Mouse (Mus musculus) kidney, embryonic 15.5 days (tissue): Measurements from ENCODE around the gene Ccdc162. TPM values are rescaled to one million over a fixed set of nuclear protein-coding genes. Genes with fewer than 3 reads are reported as not detected.

Experiments
- ATAC-seq: fragments of 200-750 bp; cut with Nextera tagmentation; replicated peaks from 2 replicates; pipeline ENCODE4 v1.8.0; 2017; ENCODE audit warnings: moderate TSS enrichment; ENCODE audit not compliant: low FRiP score
- H3K27ac ChIP-seq: fragments of 300-500 bp; sonication (generic); 2 replicates; pipeline ENCODE4 v1.5.1; 2015; ENCODE audit warnings: mild to moderate bottlenecking, inconsistent platforms
- H3K27me3 ChIP-seq: fragments of 300-500 bp; sonication (generic); 2 replicates; pipeline ENCODE4 v1.6.1; 2015; ENCODE audit warnings: inconsistent platforms
- H3K36me3 ChIP-seq: fragments of 300-500 bp; sonication (generic); 2 replicates; pipeline ENCODE4 v1.6.1; 2015; ENCODE audit warnings: inconsistent platforms
- H3K4me1 ChIP-seq: fragments of 300-500 bp; sonication (generic); 2 replicates; pipeline ENCODE4 v1.6.1; 2015; ENCODE audit warnings: inconsistent platforms
- H3K4me2 ChIP-seq: fragments of 300-500 bp; sonication (generic); 2 replicates; pipeline ENCODE4 v1.6.1; 2015; ENCODE audit warnings: moderate library complexity, mild to moderate bottlenecking, inconsistent platforms
- H3K4me3 ChIP-seq: fragments of 300-500 bp; sonication (generic); replicated peaks from 2 replicates; pipeline ENCODE4 v1.5.1; 2015; ENCODE audit warnings: mild to moderate bottlenecking, inconsistent platforms
- H3K9ac ChIP-seq: fragments of 300-500 bp; sonication (generic); 2 replicates; pipeline ENCODE4 v1.6.1; 2015; ENCODE audit warnings: mild to moderate bottlenecking, inconsistent platforms
- H3K9me3 ChIP-seq: fragments of 300-500 bp; sonication (generic); replicated peaks from 2 replicates; pipeline ENCODE4 v1.6.1; 2016; ENCODE audit warnings: inconsistent platforms
- WGBS: fragments of 180-500 bp; shearing (Covaris S2); methylation state at CpG from one replicate; pipeline ENCODE4 v1.1.7; 2015; ENCODE audit warnings: mixed read lengths; 5-methylcytosine and 5-hydroxymethylcytosine counted together
- microRNA-seq: library from miRNA; unstranded; fragments of <30 nt; microRNA quantifications from one replicate; pipeline ENCODE4, GENCODE M21; 2016
- polyA plus RNA-seq: library from polyadenylated mRNA; unstranded; fragments of >200 nt; fragmentation: Nextera tagmentation; extraction: Ambion mirVana; gene quantifications from 2 replicates; pipeline ENCODE4 v1.2.1, GENCODE M21; 2015

The Ccdc162 gene
- polyA plus RNA-seq, 1 experiment from 2014 or later: 0.47 TPM

DNA sequence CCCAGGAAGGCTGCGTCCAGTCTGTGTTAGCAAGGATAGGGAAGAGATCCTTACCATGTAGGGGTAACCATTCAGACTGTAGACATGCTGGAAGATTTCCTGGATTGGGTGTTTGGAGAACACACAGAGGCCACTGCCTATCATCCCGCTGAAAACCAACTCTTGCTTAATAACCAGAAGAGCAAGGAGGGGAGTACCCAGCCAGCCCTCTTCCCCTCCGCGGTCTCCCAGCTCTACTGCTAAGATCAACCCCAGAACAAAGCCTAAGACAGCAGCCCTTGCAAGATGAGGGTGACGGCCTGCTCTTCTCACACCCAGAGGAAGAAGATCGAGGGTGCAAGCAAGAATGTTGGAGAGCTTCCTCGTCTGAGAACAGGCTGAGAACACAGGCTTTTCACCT is 227.6 kb downstream of the Ccdc162 start:
- no peaks in the 10 kb centered on the region for H3K9me3 ChIP-seq
- H3K4me1 ChIP-seq: peaks cover 25% of the 10 kb centered on the region
- H3K36me3 ChIP-seq: peaks cover 44% of the 10 kb centered on the region
- ATAC-seq: no peak
- peak overlapping the region; percentile 65 for H3K4me3 ChIP-seq
- peak overlapping the region; percentile 99 for H3K4me2 ChIP-seq
- no peak overlapping the region for H3K27ac ChIP-seq
- WGBS: 38% methylated on average over 7 of the region's 7 CpGs
- peak overlapping the region; percentile 71 for H3K9ac ChIP-seq
- H3K27me3 ChIP-seq: 0 out of 2 replicates have a peak, but pooled peaks cover 3% of the 10 kb centered on the region

Small RNAs within 50 kb of the gene (microRNA-seq; reads per million reads assigned to microRNA genes)
- not detected for gene Mir3473b

Other genes with a start within 250 kb of the Ccdc162 start
- 31.5 and 39.3 TPM in 2 replicates for gene Mical1, start 240.3 kb downstream of the Ccdc162 start, polyA plus RNA-seq
- 59.6 and 72.0 TPM in 2 replicates for gene Smpd2, start 226.3 kb downstream of the Ccdc162 start, polyA plus RNA-seq
- 2.4 and 2.6 TPM in 2 replicates for gene Ppil6, start 226.2 kb downstream of the Ccdc162 start, polyA plus RNA-seq
- 180 and 188 TPM in 2 replicates for gene Cd164, start 197.2 kb downstream of the Ccdc162 start, polyA plus RNA-seq
- 22.5 and 24.8 TPM in 2 replicates for gene Cep57l1, start 93.2 kb upstream of the Ccdc162 start, polyA plus RNA-seq
- gene Sesn1, start 93.3 kb upstream of the Ccdc162 start, polyA plus RNA-seq: 34.3 and 35.1 TPM in 2 replicates